Mouse (Mus musculus): ENCODE measurements around the gene Eef1akmt3.
"Not testable (repeated sequence)": the region's sequence is repeated elsewhere in the genome, so short reads cannot be mapped to it uniquely, and the experiment has no call there.

Eef1akmt3 gene

DNA sequence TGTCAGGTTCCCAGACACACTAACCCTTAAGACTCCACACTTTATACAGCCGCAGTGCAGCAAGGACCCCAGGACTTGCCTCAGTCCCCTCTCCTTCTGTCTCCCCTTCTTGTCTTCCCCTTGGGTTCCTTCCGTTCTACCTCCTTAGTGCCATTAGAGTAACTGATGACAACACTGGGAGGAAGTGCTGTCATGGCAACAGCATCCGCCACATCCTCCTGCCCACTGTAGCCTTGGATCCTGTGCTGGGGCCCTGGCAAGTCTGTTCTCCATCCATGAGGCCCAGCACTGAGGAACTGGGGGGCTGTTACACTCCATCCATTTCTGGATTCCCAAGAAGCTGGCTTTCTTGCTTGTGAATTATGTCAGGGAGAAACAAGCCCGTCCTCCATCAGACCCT is 34.8 kb upstream of the Eef1akmt3 start:
- peak; percentile 83 for DNase-seq (ENCODE audit: low read depth, low spot score)
- peaks cover 11% of the 10 kb centered on the region; the same call in 1 of the 2 replicates for H3K36me3 ChIP-seq (ENCODE audit: control insufficient read depth, insufficient read depth, low read length, poor library complexity, severe bottlenecking)
- H3K27me3 ChIP-seq (ENCODE audit: control insufficient read depth, insufficient read depth, low read length, poor library complexity, severe bottlenecking), result no peaks in the 10 kb centered on the region

DNA sequence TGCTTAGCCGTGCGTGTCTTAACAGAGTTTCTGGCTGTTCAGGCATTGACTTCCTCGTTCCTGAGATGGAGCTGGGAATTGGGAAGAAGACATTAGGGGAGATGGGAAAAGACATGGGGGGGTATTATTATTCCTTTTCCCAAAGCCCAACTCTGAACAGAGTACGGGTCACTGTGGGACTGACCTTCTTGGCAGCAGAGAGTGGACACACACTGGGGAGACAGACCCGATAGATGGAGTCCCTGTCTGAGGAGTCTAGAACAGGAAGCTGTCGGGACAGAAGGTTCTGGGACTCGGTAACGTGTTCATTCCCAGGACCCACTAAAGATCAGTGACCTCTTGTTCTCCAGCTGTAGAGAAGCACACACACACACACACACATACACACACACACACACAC is 34.3 kb upstream of the Eef1akmt3 start:
- Histone ChIP-seq H3K36me3 (ENCODE audit: control insufficient read depth, insufficient read depth, low read length, poor library complexity, severe bottlenecking) (peaks cover 11% of the 10 kb centered on the region; the same call in 1 of the 2 replicates), H3K27me3 (ENCODE audit: control insufficient read depth, insufficient read depth, low read length, poor library complexity, severe bottlenecking) (no peaks in the 10 kb centered on the region)
- peak; percentile 16 for DNase-seq (ENCODE audit: low read depth, low spot score)

DNA sequence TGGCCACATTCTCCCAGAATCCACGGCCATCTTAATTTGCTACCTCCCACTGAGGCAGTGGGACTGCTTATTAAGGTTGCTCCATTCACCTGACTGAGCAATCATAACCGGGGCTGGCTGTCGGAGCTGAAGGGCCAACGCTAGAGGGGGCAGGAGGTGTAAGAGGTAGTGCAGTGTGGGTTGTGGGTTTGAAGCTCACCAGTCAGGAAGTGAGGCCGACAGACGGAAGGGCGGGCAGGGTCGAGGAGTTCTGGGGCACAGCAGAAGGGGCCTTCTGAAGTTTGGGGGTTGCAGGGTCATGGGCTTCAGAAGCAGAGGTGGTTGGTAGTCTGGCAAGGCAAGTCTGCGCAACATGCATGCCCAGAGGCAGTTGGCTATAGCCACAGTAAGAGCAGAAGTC is 33.8 kb upstream of the Eef1akmt3 start, which contains the start of gene Agap2:
Agap2 (plus strand) TSS at position 205 of the 400 bp plus-strand sequence.
- Histone ChIP-seq H3K36me3 (ENCODE audit: control insufficient read depth, insufficient read depth, low read length, poor library complexity, severe bottlenecking) (peaks cover 9% of the 10 kb centered on the region; the same call in 1 of the 2 replicates), H3K27me3 (ENCODE audit: control insufficient read depth, insufficient read depth, low read length, poor library complexity, severe bottlenecking) (no peaks in the 10 kb centered on the region)
- DNase-seq (ENCODE audit: low read depth, low spot score), result peak; percentile 87

DNA sequence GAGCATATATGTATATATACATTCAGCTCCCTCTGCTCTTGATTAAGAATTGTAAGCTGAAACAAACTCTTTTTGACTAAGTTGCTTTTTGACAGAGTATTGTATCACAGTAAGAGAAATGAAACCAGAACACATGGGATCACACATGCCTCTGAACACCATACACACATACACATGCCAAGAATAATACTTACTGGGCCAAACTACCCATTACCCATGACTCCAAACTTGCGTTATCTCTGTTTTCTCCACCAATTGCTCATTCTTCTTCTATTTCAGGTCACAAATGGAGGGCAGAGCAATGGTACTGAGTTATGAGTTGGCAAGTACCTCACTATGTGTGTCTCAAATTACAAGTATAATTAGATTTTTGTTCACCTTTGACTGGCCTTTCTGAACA is 32.7 kb upstream of the Eef1akmt3 start:
- no peaks in the 10 kb centered on the region for H3K27me3 ChIP-seq (ENCODE audit: control insufficient read depth, insufficient read depth, low read length, poor library complexity, severe bottlenecking)
- DNase-seq (ENCODE audit: low read depth, low spot score), result no peak
- peaks cover 4% of the 10 kb centered on the region; the same call in 1 of the 2 replicates for H3K36me3 ChIP-seq (ENCODE audit: control insufficient read depth, insufficient read depth, low read length, poor library complexity, severe bottlenecking)

DNA sequence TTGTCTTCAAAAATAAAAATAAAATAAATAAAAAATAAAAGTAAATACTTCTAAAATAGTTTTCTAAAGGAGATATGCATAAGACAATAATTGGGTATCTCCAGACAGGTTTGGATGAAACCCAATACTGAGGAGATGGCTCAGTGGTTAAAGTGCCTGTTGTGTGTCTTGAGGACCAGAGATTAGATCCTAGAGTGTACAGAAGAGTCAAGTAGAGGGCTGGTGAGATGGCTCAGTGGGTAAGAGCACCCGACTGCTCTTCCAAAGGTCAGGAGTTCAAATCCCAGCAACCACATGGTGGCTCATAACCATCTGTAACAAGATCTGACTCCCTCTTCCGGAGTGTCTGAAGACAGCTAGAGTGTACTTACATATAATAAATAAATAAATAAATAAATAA is 31.7 kb upstream of the Eef1akmt3 start:
- not testable (repeated sequence) for DNase-seq (ENCODE audit: low read depth, low spot score); H3K27me3 ChIP-seq (ENCODE audit: control insufficient read depth, insufficient read depth, low read length, poor library complexity, severe bottlenecking); H3K36me3 ChIP-seq (ENCODE audit: control insufficient read depth, insufficient read depth, low read length, poor library complexity, severe bottlenecking)

- H3K36me3 ChIP-seq (ENCODE audit: control insufficient read depth, insufficient read depth, low read length, poor library complexity, severe bottlenecking); H3K27me3 ChIP-seq (ENCODE audit: control insufficient read depth, insufficient read depth, low read length, poor library complexity, severe bottlenecking); DNase-seq (ENCODE audit: low read depth, low spot score): not testable (repeated sequence)
Observed at GRCm38 (mm10) chr10:127072270-127072669, 31.0 kb upstream of the Eef1akmt3 start.

GRCm38 (mm10) chr10:127071203-127071602 is 29.9 kb upstream of the Eef1akmt3 start:
- H3K36me3 ChIP-seq (ENCODE audit: control insufficient read depth, insufficient read depth, low read length, poor library complexity, severe bottlenecking), result 0 out of 2 replicates have a peak, but pooled peaks cover 5% of the 10 kb centered on the region
- H3K27me3 ChIP-seq (ENCODE audit: control insufficient read depth, insufficient read depth, low read length, poor library complexity, severe bottlenecking), result no peaks in the 10 kb centered on the region
- no peak for DNase-seq (ENCODE audit: low read depth, low spot score)

- Histone ChIP-seq H3K36me3 (ENCODE audit: control insufficient read depth, insufficient read depth, low read length, poor library complexity, severe bottlenecking) (peaks cover 5% of the 10 kb centered on the region), H3K27me3 (ENCODE audit: control insufficient read depth, insufficient read depth, low read length, poor library complexity, severe bottlenecking) (no peaks in the 10 kb centered on the region)
- DNase-seq (ENCODE audit: low read depth, low spot score), result peak; percentile 82
Observed at GRCm38 (mm10) chr10:127070190-127071121, 29.1 kb upstream of the Eef1akmt3 start, which contains the start of gene Tspan31. TSS of gene Tspan31 (minus strand) at chr10:127070264.

DNA sequence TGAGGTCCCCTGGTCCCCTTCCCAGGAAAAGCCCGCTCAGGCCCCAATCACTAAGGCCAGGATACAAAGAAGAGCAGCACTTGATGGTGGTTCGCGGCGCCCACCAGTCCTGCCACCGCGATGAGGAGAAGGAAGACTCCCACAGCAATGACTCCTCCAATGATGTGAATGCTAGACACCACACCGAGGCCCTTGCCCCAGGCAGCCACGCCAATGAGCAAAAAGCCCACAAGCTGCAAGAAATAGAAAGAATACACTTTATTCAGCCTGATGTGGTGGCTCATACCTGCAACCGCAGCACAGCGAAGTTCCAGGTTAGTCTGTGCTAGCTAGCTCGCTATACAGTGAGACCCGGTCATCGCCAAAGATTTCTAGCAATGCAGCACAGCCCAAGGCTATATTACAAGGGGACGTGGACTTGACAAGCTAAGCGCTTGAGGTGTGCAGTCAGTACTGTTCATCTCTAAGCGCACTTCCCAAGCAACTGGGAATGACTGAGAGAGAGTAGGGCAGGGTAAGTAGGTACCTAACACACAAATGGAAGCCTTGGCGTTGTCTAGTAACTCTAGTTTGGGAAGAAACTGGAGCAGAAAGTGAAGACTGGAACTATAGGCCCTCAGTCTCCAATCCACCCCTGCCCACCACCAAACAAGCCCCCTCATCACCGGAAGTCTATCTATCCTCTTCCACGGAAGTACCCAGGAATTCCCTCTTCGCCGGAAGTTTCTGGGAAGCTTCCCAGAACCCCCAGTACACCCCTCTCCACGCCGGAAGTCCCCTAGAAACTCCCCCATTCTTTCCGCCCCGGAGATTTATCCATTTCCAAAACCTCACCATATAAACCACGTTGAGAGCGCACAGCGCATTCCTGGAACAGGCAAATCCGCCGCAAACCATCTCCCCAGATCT is 28.2 kb upstream of the Eef1akmt3 start:
- Histone ChIP-seq H3K27me3 (ENCODE audit: control insufficient read depth, insufficient read depth, low read length, poor library complexity, severe bottlenecking) (no peaks in the 10 kb centered on the region), H3K36me3 (ENCODE audit: control insufficient read depth, insufficient read depth, low read length, poor library complexity, severe bottlenecking) (peaks cover 5% of the 10 kb centered on the region)
- DNase-seq (ENCODE audit: low read depth, low spot score), result no peak

GRCm38 (mm10) chr10:127068360-127069038 is 27.2 kb upstream of the Eef1akmt3 start:
- no peak for DNase-seq (ENCODE audit: low read depth, low spot score)
- no peaks in the 10 kb centered on the region for H3K27me3 ChIP-seq (ENCODE audit: control insufficient read depth, insufficient read depth, low read length, poor library complexity, severe bottlenecking)
- H3K36me3 ChIP-seq (ENCODE audit: control insufficient read depth, insufficient read depth, low read length, poor library complexity, severe bottlenecking), result peaks cover 5% of the 10 kb centered on the region

DNA sequence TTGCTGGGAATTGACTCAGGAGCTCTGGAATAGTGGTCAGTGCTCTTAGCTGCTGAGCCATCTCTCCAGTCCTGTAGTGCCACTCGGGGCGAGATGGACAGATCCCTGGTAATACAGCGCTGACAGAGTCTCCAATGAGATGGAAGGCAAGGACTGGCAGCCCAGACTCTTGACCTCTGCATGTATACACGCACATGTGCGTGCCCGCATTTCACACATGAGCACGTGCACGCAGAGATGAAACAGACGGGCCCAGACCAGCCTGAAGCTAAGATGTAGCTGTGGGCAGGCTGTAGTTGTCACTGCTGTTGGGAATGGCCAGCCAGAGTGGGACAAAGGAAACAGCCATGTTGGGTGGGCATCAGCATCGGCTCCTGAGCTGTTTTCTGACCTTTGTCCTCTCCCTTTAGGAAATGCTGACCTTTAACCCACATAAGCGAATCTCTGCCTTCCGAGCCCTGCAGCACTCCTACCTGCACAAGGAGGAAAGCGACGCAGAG is 25.3 kb upstream of the Eef1akmt3 start:
- peaks cover 5% of the 10 kb centered on the region for H3K36me3 ChIP-seq (ENCODE audit: control insufficient read depth, insufficient read depth, low read length, poor library complexity, severe bottlenecking)
- DNase-seq (ENCODE audit: low read depth, low spot score), result no peak
- no peaks in the 10 kb centered on the region for H3K27me3 ChIP-seq (ENCODE audit: control insufficient read depth, insufficient read depth, low read length, poor library complexity, severe bottlenecking)

- H3K27me3 ChIP-seq (ENCODE audit: control insufficient read depth, insufficient read depth, low read length, poor library complexity, severe bottlenecking), result no peaks in the 10 kb centered on the region
- DNase-seq (ENCODE audit: low read depth, low spot score), result no peak
- H3K36me3 ChIP-seq (ENCODE audit: control insufficient read depth, insufficient read depth, low read length, poor library complexity, severe bottlenecking), result peaks cover 5% of the 10 kb centered on the region
Observed at GRCm38 (mm10) chr10:127065981-127066380, 24.7 kb upstream of the Eef1akmt3 start.

DNA sequence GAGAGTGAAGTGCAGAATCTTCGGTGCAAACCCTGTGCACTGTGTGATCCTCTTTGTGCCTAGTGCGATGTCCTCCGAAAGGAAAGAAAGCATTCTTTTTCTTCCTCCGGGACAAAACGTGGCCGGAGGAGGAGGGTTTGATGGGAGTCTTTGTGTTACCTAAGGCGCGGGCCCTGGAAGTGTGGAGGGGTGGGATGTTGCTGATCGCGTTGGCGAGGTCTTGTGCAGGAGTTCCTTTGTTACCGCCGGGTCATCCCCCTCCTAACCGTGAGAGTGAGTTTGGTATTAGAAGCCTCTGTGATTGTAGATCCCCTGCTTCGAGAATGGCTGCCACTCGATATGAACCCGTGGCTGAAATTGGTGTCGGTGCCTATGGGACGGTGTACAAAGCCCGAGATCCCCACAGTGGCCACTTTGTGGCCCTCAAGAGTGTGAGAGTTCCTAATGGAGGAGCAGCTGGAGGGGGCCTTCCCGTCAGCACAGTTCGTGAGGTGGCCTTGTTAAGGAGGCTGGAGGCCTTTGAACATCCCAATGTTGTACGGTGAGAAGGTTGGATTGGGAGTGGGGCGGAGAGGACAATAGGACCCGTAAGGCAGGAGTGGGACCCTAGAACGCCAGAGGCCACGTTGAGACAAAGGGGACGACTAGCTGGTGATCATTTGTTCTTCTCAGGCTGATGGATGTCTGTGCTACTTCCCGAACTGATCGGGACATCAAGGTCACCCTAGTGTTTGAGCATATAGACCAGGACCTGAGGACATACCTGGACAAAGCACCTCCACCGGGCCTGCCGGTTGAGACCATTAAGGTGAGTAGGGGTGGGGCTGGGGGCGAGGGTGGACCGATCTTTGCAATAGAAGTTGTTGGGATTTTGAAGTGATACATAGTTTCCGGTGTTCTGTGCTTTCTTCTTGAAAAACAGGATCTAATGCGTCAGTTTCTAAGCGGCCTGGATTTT is 22.9 kb upstream of the Eef1akmt3 start:
- H3K27me3 ChIP-seq (ENCODE audit: control insufficient read depth, insufficient read depth, low read length, poor library complexity, severe bottlenecking), result no peaks in the 10 kb centered on the region
- peaks cover 5% of the 10 kb centered on the region for H3K36me3 ChIP-seq (ENCODE audit: control insufficient read depth, insufficient read depth, low read length, poor library complexity, severe bottlenecking)
- peak; percentile 34 for DNase-seq (ENCODE audit: low read depth, low spot score)
